Mouse (Mus musculus): ENCODE data around the gene Hoxc4.

DNA sequence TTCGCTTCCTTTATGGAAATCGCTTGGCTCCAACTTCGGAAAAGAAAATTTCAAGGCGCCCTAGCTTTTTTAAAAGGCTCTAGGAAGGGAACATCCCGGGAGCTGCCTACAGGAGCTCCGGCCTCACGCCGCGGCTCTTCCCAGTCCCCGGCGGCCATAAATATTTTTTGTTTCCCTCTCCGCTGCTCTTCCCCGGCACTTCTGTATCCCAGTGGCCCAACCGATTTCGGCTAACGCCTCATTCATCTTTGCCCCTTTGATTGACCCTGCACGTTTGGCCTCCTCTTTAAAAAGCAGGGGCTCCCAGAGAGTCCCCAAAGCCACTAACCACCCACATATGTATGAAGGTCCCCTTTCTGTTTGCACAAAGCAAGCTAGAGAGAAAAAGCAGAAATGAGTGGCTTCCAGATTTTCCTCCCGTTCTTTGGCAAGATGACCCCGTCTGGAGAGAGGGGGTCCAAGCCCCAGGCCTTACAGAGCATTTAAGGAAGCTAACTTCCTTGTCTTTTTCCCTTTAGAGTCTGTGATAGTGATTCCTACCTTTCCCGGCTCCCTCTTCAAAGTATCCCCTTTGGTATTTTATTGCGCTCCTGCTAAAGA, 40.8 kb downstream of the Hoxc4 start:
- no peak for TF ChIP-seq CTCF (IDR thresholded peaks at IDR 0.05; ENCODE audit: extremely low read depth, insufficient read depth, insufficient read length, insufficient replicate concordance)
- no peak for TF ChIP-seq POLR2A (IDR thresholded peaks at IDR 0.05; ENCODE audit: low read depth, low read length)

All from spleen, adult 2 months (tissue).